Mouse (Mus musculus) regulatory T cell (primary cell): ENCODE results near the gene Cdca3.
"Not testable (repeated sequence)": the region's sequence is repeated elsewhere in the genome, so short reads cannot be mapped to it uniquely, and the experiment has no call there.

Source experiments
- in situ Hi-C: fragments of 300-600 bp; cut with MboI, MseI; formaldehyde crosslinking; loops from one replicate; pipeline ENCODE4 v1.15.1; 2025; ENCODE audit warnings: high pct_unique_total_duplicates

Gene Cdca3

DNA sequence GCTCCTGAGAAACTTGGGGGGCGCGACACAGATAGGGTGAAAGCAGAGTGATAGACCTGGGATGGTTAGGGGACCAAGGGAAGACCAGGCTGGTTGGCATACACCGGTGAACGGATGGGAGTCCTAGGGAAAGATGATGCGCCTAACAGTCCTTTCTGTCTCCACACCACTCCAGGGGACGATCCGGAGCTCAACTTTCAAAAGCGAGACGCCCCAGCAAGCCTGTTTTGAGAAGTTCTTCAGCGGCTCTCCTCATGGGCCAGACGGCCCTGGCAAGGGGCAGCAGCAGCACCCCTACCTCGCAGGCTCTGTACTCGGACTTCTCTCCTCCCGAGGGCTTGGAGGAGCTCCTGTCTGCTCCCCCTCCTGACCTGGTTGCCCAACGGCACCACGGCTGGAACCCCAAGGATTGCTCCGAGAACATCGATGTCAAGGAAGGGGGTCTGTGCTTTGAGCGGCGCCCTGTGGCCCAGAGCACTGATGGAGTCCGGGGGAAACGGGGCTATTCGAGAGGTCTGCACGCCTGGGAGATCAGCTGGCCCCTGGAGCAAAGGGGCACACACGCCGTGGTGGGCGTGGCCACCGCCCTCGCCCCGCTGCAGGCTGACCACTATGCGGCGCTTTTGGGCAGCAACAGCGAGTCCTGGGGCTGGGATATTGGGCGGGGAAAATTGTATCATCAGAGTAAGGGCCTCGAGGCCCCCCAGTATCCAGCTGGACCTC is 20.1 kb upstream of the Cdca3 start:
- in situ Hi-C loops, result loop anchor here (5.0 kb wide), 1 partner anchor 97 kb away; the partner anchor contains the start of genes Emg1 and Phb2

DNA sequence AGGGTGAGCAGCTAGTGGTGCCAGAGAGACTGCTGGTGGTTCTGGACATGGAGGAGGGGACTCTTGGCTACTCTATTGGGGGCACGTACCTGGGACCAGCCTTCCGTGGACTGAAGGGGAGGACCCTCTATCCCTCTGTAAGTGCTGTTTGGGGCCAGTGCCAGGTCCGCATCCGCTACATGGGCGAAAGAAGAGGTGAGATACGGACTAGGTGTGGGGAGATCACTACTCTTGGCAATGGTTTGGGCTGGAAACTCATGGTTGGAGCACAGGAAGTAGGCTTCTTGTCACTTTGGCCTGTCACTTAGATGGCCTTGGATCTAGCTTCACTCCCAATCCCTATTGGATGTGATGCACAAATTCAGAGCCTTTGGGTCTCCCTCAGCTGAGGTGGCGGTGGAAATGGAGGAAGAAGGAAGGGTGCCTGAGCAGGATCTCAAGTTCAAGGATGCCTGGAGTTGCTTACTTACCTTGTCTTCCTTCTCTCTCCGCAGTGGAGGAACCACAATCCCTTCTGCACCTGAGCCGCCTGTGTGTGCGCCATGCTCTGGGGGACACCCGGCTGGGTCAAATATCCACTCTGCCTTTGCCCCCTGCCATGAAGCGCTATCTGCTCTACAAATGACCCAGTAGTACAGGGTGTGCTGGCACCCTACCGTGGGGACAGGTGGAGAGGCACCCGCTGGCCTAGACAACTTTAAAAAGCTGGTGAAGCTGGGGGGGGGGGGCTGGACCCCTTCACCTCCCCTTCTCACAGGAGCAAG is 19.4 kb upstream of the Cdca3 start:
- in situ Hi-C loops, result loop anchor here (5.0 kb wide), 1 partner anchor 98 kb away; the partner anchor contains the start of genes Emg1 and Phb2

GRCm38 (mm10) chr6:124810566-124811402 is 18.6 kb upstream of the Cdca3 start:
- in situ Hi-C loops, result not testable (repeated sequence)

DNA sequence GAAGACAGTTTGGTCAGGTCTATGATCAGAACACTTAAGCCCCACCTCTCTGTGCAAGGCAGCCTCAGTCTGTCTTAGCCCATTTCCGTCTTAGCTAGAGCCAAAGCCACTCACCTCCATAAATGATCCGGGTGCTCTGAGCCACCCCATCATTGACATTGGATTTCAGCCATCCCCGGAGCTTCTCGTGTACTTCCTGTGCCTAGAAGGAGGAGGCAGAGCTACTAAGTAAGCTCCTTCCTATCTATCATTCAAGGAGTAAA is 18.0 kb upstream of the Cdca3 start:
- in situ Hi-C loops, result no loop called here

- in situ Hi-C loops, result no loop called here
These were observed 17.4 kb upstream of the Cdca3 start for GRCm38 (mm10) chr6:124811701-124812560.

DNA sequence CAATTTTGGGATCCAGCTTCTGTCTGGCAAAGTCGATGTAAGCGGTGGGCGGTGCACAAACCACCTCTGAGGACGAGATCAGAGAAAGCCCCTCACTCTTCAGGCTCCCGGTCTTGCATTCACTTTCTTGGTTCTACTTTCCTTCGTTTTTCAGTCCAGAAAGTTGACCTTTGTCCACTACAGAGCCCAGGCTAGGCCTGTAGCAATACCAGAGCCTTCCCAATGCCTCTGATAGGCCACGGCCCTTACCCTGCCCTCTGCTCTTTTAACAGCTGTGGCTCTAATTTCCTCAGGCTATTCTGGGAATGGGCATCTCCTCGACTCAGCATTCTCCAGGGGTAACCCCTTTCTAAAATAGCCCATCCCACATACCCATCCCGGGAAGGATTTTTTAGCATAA is 16.5 kb upstream of the Cdca3 start:
- in situ Hi-C loops, result no loop called here

- in situ Hi-C loops, result no loop called here
These were observed 15.9 kb upstream of the Cdca3 start for GRCm38 (mm10) chr6:124813496-124813895.

- in situ Hi-C loops, result no loop called here
These were observed 15.4 kb upstream of the Cdca3 start, which contains the start of gene Tpi1 for GRCm38 (mm10) chr6:124813933-124814332. Gene Tpi1, minus strand, starts transcription at chr6:124814296.

GRCm38 (mm10) chr6:124814448-124814847 is 14.9 kb upstream of the Cdca3 start:
- in situ Hi-C loops, result no loop called here

DNA sequence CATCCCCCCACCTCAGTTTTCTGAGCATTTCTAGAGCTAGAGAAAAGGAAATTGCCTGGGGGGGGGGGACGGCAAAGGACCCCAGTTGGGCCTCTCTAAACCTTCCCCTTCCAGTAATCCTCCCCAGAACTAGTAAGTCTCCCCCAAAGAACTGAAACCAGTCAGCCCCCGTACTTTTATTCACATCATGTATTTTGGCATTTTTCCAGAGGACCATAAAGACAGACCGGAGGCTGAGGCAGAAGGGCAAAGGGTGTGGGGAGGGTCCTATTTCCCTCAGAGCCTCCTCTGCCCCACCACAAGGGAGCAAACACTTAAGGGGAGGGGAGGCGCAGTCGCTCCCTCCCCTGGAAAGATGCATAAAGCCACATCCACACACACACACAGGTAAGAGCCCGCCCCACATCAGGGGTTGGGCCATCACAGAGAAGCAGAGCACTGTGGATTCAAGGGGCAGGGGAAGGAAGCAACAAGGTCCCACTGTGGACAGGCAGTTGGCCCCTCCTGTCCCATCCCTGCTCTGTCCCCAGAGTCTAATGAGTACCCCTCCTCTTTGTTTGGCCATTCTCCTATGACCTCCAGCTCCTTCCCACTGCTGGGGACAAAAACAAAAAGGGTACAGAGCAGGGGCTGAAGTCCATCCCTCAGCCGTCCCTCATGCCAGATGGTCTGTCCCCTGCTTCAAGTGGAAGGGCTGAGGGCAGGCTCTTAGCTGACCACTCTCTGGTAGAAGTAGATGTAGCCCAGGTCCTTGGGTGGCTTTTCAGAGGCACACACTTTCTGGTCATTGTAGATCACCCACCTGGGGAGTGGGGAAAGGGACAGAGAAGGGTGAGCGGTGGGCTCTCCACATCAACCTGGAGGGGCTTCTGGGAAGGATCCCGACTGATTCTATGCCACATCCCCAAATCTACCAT is 14.2 kb upstream of the Cdca3 start:
- in situ Hi-C loops, result no loop called here

DNA sequence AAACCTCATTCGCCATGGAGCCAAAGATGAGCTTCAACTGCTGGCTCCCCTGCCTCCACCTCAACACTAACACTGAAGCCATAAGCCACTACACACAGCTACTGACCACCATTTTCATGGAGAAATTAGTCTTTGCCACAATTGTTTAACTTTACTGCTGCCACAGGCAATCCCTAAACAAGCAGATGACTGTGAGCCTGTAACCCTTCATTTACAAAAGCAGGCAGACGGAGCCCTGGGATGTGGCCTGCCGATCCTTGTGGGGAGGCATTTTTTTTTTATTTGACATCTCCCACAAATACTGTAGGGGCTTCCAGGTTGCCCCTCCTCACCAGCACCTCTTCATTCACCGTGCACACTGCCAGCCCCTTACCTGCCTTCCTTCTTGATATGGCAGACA is 12.7 kb upstream of the Cdca3 start:
- in situ Hi-C loops, result no loop called here

DNA sequence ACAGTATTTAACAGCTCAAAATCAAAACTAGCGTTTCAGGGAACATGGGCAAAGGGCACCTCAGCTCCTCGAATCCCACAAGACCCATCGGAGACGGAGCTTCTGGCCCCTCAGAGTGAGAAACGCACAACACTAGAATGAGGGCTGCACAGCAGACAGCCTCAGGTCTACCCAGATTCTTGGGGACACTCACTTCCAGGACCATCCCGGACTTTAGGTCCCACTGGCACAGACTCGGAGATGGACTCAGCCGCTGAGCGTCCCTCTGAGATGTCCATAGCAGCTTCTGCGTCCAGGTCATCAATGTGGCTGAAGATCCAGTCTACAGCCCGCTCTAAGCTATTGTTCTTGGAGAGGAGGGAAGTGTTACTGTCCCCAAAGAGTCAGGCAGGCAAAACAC is 12.2 kb upstream of the Cdca3 start:
- in situ Hi-C loops, result no loop called here

- in situ Hi-C loops, result no loop called here
These were observed 11.8 kb upstream of the Cdca3 start for GRCm38 (mm10) chr6:124817563-124817962.

DNA sequence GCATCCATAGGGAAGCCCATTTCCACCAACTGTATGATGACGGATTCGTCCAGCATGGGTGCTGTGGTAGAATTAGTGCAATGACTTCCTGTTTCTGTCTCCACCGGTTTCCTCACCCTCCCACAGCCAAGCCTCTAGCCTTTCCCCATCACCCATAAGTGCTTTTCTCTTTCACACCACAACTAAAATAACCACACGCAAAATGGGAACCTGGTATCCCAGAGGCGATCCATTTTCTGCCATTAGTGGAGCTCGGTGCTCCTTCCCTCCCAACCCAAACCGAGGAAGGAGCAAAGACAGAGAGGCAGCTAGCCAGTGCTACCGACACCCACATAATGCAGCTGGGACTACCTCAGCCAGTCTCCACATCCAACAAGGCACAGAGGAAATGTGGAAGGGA is 11.4 kb upstream of the Cdca3 start:
- in situ Hi-C loops, result no loop called here

DNA sequence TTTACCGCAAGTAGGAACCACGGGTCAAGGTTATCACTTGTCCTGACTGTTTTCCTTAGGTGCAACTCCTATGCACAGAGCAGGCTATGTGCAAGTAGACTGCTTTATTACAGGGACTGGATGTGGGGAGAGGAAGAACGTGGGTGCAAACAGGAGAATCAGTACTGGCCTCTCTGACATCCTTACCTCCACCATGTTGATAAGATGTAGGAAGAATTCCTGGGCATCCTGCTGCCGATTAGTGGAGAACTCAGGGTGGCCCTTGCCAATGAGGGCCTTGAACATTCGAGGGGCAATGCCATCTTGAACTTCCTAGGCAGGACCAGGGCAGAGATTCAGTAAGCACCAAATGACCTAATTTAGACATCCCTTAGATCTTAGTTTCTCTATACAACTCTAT is 8.5 kb upstream of the Cdca3 start:
- in situ Hi-C loops, result no loop called here

DNA sequence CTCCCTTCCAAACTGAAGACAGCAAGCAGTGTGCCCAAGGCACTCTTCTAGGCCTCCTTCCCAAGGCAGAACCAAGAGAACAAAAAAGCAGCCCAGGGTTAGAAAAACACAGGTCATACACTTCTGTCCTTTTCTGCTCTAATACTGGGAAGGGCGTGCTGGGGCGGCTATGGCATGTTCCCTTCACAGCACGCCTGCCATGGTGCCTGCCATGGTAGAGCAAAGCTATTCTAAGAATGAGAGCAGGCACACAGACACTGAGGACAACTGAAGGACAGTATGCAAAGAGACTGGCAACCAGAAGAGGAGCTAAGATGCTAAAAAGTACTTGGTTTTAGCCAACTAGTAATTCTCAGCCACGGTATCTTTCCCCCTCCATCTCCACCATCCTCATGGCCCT is 7.3 kb upstream of the Cdca3 start:
- in situ Hi-C loops, result no loop called here

GRCm38 (mm10) chr6:124828101-124828592 is 1.2 kb upstream of the Cdca3 start:
- in situ Hi-C loops, result no loop called here

DNA sequence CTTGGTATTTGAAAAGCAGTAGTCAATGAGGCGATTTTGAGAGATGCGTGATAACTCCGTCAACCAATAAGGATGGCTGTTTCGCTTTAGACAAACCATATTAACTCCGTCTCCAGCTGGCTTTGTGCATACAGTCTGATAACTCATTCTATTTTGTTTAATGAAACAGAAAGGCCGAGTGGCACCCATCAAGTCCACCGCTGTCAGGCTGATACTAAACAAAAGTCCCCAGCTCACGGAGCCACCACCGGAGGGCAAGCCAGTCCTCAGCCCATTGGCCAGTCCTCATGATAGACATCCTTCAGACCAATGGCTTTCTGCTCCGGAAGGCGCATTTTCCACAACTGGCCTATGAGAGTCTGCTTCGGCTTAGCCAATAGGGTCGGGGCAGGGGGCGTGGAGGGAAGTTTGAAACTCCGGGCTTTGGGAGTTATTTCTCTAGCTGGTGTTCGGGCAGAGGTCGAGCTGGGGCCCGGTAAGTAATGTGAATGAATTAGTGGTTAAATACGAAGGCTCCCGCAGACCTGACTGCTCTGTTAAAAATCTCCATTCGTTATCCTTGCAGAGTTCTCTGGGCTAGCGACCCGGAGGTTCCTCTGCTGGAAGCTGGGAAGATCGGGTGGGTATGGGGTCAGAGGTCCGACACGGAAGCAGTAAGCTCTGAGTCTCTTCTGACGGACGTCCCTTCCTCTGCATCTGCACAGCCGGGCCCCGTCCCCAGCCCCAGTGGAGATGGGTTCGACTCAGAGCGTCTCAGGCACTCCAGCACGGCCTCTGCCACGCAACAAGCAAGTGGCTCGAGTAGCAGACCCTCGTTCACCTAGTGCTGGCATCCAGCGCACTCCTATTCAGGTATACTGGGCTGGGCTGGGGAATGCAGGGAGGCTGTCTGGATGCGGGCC is 703 bp downstream of the Cdca3 start:
- in situ Hi-C loops, result no loop called here

DNA sequence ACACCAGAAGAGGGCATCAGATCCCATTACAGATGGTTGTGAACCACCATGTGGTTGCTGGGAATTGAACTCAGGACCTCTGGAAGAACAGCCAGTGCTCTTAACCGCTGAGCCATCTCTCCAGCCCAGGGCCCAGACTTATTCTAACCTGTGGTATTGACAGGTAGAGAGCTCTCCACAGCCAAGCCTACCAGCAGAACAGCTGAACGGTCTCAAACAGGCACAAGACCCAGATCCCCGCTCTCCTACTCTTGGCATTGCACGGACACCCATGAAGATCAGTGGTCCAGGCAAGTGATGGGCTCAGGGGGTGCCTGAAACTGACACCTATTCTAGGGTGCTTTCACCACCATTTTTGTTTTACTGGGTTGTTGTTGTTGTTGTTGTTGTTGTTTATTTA is 1.9 kb downstream of the Cdca3 start:
- in situ Hi-C loops, result not testable (repeated sequence)
